Mouse (Mus musculus) urinary bladder, adult 18-20 months (tissue): ENCODE results near the gene Slc2a9.

Experiments
- DNase-seq, 2 experiments: peaks; one replicate each; pipeline ENCODE4 v3.0.0; 2022; ENCODE audit warnings: low spot score in 2 of 2, mixed read lengths in 2 of 2

The Slc2a9 gene

DNA sequence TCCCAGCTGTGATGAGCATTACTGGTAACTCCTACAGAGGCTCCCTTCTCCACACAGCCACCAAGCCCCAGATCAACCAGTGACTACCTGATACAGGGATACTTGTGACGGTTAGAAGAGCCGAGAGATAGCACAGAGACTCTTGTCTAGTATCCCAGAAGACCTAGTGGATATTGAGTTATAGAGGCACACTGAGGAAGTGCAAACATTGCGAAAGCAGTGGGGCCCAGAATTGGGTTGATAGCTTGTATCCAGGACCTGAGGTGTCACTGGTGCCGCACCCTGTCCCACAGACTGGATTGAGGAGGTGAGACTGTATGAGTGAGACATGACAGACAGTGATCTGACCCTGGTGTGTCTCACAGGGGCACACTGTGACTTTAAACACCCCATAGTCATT, at the start of gene Slc2a9:
Gene Slc2a9 (minus strand): TSS at position 152 of the 400 bp plus-strand sequence.
- DNase-seq = no peak

DNA sequence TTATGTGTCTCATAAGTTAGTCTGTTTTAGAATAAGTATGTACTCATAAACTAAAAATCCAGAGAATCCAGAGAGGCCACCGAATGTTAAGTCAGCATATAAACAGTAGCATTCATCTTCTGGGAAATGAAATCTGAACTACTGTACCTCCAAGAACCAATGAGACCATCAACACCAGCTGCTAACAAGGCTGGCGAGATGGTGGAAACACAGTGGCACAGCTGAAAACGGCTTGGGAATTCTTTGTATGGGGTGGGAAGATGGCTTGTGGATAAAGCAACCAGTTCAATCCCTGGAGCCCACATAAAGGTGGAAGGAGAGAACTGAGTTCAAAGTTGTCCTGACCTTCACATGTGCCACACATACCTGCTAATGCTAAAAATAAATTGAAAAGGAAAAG, 49.7 kb upstream of the Slc2a9 start:
- no peak for DNase-seq

- no peak for DNase-seq
Measured at GRCm38 (mm10) chr5:38550221-38550768, 47.4 kb upstream of the Slc2a9 start.

DNA sequence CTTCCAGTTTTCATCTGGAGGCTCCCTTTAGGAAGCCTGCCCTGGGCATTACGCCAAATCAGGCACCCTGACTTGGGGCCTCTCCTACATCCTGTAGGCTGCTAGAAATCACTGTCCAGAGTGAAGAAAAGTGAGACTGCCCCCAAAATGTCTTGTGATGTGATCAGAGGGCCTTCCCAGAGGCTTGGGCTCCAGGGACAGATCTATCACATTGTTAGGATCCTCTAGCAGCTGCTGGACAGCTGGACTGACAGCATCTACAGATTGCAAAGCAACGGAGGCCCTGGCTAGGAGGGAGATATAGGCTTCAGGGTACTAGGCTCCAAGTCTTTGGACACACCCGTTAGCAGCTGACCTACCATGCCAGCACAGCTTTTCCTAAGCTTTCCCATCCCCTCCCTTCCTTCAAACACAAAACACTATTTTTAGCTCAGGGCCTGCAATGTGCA, 46.5 kb upstream of the Slc2a9 start:
- no peak for DNase-seq

GRCm38 (mm10) chr5:38547375-38547774, 44.4 kb upstream of the Slc2a9 start:
- DNase-seq = no peak

GRCm38 (mm10) chr5:38544423-38545415, 41.8 kb upstream of the Slc2a9 start:
- DNase-seq = no peak

GRCm38 (mm10) chr5:38543496-38544217, 40.7 kb upstream of the Slc2a9 start:
- no peak for DNase-seq

DNA sequence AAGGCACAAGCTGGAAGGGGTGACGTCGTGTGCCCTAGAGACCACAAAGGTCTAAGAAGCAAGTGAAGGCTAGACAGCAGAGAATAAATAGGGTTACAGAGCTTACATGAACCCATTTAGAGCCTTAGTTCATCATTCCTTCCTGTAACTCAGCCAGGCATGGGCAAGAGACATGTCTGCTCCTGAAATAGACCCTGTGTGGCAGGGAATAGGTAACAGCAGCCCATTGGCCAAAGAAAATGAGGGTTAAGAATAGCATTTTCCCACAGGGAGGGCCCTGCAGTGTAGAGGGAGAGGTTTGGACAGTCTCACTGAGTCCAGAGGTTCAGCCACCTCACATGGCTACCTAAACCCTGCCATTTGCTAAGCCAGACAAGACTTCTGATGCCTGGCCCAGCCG, 38.8 kb upstream of the Slc2a9 start:
- DNase-seq = no peak

GRCm38 (mm10) chr5:38540898-38541297, 38.0 kb upstream of the Slc2a9 start:
- no peak for DNase-seq

DNA sequence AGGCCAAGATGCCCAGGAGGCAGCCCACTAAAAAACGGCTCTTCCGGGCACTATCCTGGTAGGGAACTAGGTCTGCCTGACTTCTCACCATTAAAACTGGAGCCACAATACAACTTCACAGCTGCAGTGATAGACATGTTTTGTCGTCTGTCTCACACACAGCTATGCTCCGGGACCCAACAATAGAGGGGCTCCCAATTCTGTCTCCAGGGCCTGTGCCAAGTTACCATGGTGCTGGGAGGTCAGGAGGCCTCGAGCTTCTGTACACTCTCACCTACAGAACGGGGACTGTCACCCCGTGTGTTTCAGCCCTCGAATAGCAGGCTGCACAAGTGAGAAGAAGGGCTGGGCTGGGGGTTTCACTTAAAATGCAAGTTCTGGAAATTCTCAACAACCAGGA, 35.6 kb upstream of the Slc2a9 start:
- DNase-seq = no peak

- no peak for DNase-seq
Measured at GRCm38 (mm10) chr5:38537845-38538244, 34.9 kb upstream of the Slc2a9 start.

- DNase-seq = no peak
Measured at GRCm38 (mm10) chr5:38536822-38537221, 33.9 kb upstream of the Slc2a9 start.

GRCm38 (mm10) chr5:38532084-38532483, 29.1 kb upstream of the Slc2a9 start:
- DNase-seq = no peak

GRCm38 (mm10) chr5:38529724-38530428, 26.9 kb upstream of the Slc2a9 start:
- DNase-seq = no peak

GRCm38 (mm10) chr5:38522977-38523376, 20.0 kb upstream of the Slc2a9 start:
- no peak for DNase-seq

DNA sequence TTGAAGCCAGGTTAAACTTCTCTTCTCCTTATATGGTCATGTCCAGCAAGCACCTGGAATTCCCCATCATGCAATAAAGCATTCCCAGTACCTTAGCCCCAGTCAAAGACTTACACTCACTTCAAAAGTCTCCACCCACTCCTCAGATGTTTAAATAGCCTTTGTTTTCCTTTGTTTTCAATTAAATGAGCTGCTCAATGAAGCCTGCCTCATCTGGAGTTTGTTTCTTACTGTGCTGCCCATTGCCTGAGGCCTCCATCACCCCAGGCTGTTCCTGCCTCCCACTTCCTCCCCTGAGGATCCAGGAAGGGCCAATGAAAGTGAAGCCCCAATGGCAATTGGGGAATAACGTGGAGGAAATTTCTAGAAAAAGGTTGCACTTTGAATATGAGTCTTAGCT, 17.9 kb upstream of the Slc2a9 start:
- DNase-seq = no peak

DNA sequence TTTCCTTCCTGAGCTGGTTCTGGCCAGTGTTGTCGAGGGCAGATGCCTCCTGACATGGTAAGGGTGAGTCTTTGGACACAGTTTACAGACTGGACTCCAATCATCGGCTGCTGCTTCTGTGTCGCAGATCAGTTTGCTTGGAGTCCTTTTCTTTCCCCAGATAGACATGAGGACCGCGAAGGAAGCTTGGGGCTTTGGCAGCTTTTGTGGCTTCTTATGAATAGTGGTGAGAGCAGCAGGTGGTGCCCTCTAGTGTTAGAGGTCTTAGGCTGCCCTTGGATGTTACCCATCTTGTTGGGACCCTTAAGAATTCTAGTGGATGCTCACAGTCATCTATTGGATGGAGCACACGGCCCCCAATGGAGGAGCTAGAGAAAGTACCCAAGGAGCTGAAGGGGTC, 13.3 kb upstream of the Slc2a9 start:
- no peak for DNase-seq

GRCm38 (mm10) chr5:38512991-38513390, 10.0 kb upstream of the Slc2a9 start:
- no peak for DNase-seq

- DNase-seq = no peak
Measured at GRCm38 (mm10) chr5:38509568-38509967, 6.6 kb upstream of the Slc2a9 start.

DNA sequence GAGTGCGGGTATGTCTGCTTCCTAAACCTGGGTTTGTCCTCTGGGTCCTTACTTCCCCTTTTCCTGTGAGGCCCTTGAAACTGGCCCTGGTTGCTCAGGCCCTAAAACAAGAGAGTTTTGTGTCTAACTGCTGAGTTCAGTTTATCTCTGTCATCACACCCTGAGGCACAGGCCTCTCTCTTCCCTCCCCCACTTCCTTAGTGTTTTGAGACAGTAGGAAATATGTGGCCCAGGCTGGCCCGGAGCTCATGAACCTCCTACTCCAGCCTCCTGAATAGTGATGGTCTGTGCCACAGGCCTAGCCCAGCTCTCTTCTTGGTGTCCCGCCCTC, 2.5 kb upstream of the Slc2a9 start:
- no peak for DNase-seq

DNA sequence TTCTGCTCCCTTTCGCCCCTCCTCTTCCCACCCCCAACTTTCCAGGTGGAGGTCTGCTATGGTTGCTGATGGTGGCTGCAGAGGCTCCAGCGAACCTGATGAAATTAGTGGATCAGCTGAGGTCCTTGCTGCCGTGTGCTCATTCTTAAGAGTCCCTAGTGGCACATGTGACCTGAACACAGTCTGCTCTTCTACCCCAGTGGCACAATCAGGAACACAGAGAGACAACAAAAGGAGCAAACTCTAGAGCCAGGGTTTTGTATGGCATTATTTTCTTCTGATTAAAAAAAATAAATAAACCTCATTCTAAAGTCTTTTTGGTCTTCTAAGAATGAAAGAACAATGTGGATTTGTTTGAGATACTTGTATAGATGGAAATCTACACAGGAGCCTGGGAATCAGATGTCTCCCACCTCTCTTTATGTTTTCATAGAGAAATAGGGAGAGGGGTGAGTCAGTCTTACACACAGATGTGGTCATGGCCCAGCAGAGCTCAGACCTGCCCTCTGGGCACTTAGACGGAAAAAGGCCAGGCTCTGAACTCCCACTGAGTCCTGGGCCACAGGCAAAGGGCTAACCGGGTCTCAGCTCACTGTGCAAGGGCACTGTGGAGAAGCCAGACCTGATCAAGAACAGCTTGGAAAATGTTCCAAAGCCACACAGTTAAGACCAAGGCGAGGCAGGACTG, 1.9 kb upstream of the Slc2a9 start:
- DNase-seq = no peak
